Mouse (Mus musculus) layer of hippocampus, adult 18-20 months (tissue): ENCODE data around the gene Apip. TPM values are rescaled to one million over a fixed set of nuclear protein-coding genes. Genes with fewer than 3 reads are reported as not detected.

Source experiments
- DNase-seq, 2 experiments: peaks; one replicate each; pipeline ENCODE4 v3.0.0; 2022; ENCODE audit warnings: low spot score in 2 of 2
- long read RNA-seq: library from polyadenylated mRNA; stranded (forward); transcript quantifications from one replicate; pipeline ENCODE4 v2.0.0, GENCODE M21; 2021
- total RNA-seq, 2 experiments: library from RNA; stranded (reverse); gene quantifications; 2 replicates each; pipeline ENCODE4 v1.2.3; 2021

The Apip gene
- 10 to 100 TPM; 17.9 to 19.3 TPM for total RNA-seq
- long read RNA-seq, transcript Apip-201 (7 exons, 919 nt) = major isoform, 5 of 13 reads
- long read RNA-seq, partial matches to known transcripts = 7 of 13 reads
- long read RNA-seq, other reads (novel, unspliced or antisense) = 0 of 13 reads

DNA sequence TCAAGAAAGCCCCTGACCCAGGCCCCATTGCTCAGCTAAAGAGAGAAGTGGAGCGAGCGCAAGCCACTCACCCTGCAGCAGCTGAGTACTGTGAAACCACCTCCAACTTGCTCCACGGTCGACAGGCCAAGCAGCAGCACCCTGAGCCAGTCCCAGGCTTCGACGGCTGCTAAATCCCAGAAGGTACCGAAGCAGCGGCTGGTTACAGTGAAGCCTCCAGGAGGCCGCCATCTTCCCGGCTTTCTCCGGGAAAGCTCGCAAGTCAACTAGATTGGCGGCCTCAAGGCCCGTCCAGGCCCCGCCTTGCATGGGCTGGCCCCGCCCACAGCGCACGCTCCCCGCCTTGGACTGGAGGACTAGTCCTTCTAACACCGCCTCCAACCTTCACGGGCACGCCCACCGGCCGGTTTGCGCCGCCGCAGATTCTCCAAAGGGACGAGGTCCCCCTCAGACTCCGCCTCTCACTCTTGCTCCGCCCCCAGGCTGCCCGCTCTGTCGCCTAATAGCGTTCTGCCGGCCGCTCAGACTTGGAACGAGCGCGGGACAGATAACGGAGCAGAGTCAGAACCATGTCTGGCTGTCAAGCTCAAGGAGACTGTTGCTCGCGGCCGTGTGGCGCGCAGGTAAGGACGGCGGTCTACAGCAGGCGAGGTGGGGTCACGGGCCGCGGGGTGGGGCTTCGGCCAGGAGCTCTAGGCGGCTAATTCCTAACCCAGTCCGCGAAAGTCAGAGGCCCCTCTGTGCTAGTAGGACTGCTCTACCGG lies at the start of gene Apip, which contains the start of gene Pdhx:
Gene Apip (plus strand): TSS at position 457 of the 764 bp plus-strand sequence.
Gene Pdhx (minus strand): TSS at position 295 of the 764 bp plus-strand sequence.
- peak; percentile 100 for DNase-seq

DNA sequence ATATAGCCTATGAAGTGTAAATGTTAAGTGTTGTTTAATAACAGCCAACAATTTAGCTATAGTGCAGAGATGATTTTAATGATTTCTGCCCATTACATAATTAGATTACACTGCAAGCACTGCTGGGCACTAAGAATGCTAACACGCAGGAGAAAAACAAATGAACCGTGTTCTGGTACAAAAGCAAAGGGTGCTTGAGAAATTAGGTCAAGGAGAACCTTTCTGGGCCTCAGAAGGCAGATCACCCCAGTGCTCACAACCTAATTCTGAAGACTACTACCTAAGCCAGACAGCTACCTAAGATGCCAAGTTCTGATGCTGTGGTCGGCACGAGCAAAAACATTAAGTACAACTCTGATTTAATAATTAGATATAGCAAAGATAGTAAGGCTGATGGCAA lies 35.6 kb upstream of the Apip start:
- DNase-seq = no peak

DNA sequence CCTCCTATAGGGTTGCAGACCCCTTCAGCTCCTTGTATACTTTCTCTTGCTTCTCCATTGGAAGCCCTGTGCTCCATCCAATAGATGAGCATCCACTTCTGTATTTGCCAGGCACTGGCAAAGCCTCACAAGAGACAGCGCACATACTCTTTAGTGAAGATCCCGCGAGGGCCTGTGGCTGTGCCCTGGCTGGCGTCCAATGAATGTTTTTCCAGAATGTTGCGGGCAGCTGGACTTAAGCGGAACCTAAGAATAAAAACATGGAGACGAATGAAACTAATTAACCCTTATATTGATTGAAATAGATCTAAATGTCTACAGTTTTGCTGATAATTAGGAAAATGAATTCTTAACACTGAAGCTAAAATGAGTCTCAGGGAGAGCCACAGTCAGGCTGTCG lies 32.6 kb upstream of the Apip start:
- DNase-seq = no peak

DNA sequence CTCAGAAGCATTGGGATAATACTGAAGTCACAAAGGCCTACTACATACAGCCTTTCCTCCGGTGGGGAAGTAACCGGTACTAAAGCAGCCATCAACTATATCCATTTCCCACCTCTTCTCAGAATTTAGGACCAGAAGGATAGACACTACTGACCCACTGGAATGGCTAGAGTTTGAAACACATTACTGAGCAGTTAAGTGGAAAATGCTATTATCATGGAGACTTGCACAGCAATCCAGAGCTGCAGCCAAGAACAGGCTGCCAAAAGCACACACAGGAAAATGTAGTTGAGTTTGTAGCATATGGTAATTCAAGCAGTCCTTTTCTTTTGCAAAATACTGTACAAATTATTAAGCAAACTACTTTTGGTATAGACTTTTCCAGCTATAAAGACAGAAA lies 28.2 kb upstream of the Apip start:
- peak in 1 of 2 experiments; percentile 25 for DNase-seq

DNA sequence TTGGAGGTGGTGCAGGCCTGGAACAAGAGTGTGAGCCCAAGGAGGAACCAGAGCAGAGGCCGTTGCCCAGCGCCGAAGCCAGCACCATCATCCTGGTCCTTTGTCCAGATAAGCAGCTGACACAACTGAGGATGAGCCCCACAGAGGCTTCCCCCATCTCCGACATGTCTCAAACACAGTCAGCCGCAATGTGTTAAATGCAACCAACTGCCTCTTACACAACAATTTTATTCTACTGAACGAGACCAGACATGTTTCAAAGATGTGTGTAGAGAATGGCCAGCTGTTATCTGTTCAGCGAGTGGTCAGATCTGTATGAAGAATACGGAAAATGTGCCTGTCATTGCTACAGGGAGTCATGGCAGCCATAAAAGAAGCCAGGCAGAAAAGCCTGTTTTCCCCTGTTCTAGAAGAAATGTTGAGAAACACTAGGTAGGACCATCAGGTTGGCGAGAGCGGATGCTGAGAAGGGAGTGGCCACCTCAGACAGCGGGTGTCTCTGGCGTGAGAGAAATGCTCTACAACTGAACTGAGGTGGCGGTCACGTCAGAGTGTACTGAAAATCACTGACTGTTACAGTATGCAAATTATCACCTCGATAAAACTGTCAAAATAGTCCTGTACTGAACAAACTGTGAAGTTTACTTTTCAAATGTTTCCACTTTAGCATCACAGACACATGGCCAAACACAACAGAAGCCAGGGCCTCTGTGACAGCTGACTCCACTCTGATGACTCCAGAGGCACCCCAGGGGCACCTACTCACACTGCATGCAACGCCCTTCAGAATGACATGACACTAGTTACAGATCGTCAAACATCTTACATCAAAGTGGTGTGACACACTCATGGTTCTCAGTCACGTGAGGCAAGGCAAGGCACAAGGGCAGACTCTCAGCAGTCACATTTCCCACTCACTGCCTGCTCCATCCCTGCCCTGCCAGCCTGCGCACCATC lies 21.3 kb upstream of the Apip start:
- DNase-seq = no peak

DNA sequence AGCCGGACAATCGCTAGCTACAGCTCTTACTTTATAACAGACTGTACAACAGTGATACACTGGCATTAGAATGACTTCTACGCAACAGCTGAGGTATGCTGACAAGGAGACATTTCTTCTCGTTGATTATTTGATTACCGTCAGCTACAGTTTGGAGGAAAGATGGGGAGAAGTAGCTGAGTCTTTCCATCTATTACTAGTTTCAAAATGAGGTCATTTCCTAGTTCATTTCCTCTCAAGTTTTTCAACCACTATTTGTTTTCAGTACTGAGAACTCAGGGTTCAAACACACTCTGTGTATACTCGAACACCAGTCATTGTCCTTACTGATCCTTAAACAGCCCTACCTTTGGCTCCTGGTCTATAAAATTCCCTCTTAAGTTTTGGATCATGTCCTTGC lies 17.7 kb upstream of the Apip start:
- no peak for DNase-seq

DNA sequence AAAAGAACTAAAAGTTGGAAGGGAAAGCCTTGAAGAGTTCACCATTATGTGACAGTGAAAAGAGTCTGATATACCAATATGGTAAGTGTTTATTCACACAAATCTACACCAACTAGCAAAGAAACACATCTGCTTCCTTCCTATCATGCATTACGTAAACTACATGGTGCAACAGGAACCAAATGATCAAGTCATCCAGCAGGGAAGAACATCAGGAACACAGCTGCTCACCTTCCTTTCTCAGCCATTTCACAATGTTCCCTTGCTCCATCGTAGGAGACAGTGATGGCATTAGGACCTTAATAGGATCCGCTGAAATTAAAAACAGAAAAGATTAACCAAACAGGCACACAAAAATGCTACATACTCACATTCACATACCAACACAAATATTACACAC lies 15.2 kb upstream of the Apip start:
- no peak for DNase-seq

DNA sequence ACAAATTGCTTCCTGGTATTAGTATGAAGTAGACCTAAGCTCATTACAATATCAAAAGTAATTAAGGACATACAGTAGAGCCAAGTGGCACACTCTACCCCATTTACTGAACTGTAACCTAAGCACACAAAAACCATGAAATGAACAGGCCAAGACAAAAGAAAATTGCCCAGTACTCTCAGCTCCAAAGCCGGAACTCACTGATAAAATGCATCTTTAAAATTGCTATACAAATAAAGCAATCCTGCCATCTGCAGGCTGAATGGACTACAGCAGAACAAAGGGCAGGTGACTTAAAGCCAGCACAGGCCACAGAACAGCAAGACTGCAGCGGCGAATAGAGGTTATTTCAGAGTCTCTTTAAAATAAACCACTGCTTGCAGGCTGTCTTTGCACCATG lies 10.6 kb upstream of the Apip start:
- peak in 1 of 2 experiments; percentile 71 for DNase-seq

DNA sequence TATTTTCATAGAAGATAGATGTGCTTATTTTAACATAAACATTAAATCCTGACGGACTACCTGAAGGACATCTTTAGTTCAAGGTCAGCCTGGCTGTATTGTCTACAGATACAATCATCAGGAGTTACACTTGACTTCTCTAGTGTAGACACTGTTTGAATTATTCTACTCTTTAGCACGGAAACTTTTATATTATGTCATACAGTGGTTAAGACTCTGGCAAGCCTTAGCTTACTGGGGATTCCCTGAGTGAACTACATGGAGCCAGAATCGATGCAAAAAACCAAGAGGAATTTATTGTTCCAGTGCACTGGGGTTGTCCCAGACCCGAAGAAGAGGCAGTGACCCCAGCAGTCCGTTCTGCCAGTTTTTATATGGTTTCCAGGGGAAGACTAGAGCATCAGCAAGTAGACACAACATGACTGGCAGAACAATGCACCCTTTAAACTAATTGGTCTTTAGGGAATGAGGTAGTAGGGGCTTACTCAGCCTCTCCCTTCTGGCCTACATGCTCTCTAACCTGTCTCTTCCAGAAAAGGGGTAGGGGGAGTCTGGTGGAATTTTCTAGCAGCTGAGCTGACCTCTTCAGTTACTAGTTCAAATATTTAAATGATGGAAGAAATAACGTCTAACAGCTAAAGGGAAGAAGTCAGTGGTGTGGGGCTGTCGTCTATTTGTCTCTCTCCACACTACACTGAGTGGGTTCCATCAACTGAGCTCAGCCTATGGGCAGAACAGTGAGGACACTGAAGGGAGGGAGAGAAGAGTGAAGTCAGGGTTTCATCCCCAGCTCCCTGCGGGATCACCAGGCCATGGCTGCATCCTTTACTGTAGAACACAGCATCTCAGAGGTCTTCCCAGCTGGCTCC lies 6.6 kb upstream of the Apip start:
- DNase-seq = no peak

DNA sequence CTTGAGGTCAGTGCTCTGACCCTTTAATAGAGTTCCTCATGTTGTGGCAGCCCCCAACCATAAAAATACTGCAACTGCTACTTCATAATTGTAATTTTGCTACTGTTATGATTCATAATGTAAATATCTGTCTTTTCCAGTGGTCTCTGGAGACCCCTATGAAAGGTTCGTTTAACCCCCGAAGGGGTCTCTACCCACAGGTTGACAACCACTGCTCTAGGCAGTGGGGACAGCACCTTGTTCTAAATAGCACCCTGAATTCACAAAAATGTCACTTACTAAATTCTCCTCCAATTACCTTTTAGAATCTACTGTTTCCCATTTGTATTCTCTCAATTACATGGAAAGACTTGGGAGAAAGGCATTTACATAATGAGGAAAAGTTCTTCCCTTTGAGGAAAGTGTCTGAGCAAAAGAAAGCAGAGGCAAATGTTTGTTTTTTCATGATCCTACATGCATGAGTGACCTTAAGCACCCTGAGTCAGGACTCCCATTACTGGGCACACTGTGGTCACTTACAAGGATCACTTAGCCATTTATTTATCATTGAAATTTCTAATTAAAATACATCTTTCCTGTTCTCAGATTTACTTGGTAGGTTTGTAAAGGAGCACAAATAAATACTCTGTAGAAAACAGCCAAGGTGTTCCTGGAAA lies 5.8 kb upstream of the Apip start:
- no peak for DNase-seq

DNA sequence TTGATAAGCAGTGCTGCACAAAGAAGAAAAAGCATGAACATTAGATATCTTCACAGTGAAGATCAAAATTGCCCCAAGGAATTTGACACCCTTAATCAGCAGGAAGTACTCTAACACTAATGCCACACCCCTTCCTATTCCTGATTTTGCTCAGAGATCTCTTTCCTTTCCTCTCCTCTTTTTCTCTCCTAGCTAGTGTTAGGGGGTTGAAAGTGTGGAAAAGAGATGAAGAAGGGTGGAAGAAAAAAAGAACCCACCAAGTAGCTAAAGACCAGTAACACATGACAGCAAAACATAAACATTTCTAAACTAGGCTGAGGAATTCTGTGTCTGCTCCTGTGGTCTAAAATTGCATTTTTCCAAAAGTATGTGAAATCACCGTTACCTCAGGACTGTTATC lies 4.9 kb upstream of the Apip start:
- DNase-seq = no peak

DNA sequence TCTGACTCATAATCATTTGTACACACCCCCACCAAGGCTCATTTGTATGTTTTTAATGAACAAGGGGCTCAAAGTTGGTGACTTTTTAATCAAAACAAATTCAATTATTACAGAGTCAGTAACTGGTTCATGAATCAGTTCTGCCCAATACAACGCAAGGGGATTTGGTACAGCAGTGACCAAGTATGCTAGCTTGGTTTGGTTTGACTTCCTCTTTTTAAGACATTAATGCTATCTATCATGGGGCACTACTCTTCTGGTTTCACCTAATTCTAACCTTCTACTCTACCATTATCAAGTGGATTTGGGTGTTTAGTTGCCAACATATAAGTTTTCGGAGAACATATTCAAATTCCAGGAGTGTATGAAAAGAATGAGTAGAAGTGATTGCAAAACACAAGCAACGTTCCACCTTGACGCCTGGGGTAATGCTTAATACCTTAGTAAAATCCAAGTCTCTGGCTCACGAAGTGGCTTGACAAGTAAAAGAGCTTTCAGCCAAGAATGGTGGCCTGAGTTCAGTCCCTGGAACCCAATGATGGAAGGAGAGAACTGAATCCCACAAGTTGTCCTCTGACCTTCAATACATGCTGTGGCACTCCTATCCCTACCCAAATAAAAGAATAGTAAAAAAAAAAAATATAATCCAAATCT lies 3.6 kb upstream of the Apip start:
- DNase-seq = no peak

DNA sequence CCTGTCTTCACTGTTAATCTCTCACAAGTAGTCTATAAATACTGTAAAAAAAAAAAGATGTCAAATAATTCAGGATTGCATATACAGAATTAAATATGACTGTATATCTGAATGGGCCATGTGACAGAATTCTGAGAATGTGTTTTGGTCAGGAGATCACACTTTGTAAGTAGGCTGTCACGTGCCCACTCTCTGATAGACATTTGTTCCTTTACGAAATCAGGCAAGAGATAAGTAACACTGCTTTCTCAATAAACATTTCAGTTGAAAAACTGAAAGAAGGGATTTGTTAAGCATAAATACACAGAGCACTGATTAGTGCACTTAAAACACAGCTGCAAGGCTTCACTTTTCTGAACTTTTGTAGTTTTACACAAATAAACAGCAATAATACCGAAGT lies 2.9 kb upstream of the Apip start:
- no peak for DNase-seq

DNA sequence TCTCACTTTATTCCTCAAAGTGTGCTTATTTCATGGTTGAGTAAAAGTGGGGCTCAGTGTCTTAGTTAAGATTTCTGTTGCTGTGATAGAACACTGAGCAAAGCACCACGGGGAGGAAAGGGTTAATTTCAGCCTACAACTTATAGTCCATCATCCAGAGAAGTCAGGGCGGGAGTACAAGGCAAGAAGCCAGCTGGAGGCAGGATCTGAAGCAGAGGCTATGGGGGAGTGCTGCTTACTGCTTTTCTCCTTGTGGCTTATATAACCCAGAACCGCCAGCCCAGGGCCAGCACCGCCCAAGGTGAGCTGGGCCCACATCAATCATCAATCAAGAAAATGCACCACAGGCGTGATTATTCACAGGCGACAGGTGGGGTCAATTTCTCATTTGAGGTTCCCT lies 7.6 kb downstream of the Apip start:
- no peak for DNase-seq

DNA sequence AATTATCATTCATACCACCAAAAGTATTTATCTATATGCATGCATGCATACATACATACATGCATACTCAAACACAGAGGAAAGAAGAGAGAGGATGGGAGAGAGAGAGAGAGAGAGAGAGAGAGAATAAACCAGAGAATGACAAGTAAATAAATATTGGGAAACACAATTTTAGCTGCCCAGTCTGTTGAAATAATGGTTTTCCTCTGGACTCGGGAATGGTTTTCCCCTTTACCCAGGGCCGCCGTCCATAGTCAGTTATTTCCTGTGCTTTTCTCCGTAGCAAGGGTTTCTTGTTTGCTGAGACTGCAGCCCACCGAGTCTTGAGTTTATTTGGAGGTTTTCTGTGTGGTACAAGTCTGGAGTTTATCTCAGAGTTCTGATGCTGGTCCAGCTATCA lies 8.2 kb downstream of the Apip start:
- DNase-seq = no peak

DNA sequence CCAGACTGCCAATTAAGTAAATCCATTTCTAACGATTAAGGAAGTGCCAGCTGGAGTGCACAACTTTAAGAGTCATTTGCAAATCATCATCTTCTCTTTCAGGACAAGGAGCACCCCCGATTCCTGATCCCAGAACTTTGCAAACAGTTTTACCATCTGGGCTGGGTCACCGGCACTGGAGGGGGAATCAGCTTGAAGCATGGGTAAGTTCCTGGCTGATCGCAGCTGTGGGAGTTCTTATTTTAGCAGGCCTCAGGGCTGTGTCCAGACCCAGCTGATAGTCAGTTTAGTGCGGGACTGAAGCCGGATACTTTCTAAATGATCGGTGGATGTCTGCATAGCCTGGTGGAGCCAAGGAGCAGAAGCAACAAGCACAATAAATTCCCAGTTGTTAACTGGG lies 9.4 kb downstream of the Apip start:
- DNase-seq = no peak

DNA sequence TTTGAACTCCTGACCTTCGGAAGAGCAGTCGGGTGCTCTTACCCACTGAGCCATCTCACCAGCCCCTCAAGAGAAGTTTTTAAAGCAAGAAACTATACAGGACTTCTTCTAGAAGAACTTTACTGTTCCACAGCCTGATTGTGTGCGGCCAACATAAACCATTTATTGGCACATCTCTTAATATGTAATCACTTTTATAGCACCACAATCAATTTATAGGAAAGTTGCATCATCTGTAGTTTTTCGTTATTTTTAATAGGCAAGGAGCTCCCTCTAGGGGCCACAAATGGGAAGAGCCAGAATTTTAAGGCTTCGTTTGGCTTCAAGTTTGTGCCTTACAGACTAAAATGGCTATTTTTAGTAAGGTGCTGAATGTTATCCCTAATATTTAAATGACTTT lies 11.0 kb downstream of the Apip start:
- peak in 1 of 2 experiments; percentile 65 for DNase-seq

DNA sequence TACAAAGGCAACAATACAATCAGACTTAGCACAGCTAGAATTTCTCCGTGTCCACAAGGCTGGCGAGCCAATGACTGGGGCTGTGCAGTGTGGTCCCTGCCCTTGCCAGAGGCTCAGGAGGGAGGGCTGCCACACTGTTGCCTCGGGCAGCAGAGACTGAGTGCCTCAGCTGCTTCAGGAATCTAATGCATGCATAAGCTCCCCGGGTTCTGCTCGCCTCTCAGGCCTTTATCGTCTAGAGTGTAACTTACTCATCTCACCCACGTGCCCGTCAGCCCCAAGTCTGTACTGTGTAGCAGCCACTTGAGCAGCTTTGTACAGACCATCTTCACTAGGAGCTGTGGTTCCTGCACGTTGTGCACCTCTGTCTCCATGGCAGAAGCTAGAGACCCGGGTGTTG lies 12.2 kb downstream of the Apip start:
- no peak for DNase-seq

DNA sequence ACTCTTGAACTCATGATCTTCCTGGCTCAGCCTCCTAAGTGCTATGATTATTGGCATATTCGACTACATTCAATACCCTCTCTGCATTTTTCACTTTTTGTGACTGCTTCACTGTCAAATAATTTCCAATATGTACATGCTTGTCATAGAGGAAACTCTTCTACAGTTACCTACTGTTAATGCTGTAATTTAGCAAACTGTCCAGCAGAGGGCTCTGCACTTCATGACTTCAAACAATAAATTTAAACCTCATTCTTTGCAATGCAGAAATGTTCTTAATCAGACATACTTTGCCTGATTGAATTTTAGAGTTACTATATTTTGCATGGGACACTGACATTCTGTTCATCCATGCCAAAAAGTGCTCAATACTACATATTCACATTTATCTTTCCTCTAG lies 13.0 kb downstream of the Apip start:
- peak in 1 of 2 experiments; percentile 71 for DNase-seq

DNA sequence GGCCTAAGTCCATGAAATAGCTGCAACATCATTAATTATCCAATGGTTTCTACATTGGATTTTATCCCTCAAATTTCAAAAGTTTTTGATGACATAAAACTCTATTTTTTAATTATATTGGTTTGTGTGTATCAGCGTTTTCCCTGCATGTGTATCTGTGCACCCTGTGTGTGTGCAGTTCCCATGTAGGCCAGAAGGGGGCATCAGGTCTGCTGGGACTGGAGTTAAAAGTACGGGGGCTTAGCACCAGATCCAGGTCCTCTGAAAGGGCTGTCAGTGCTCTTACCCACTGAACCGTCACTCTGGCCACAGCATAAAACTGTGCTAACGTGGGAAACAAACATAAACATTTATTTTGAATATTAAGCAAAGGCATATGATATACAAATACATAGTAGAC lies 14.6 kb downstream of the Apip start:
- DNase-seq = no peak
